Mouse (Mus musculus) macrophage (primary cell): ENCODE results near the gene Gm20852. TPM values are rescaled to one million over a fixed set of nuclear protein-coding genes. Genes with fewer than 3 reads are reported as not detected.
"Not testable (repeated sequence)": the region's sequence is repeated elsewhere in the genome, so short reads cannot be mapped to it uniquely, and the experiment has no call there.

Experiments used
- H3K27ac ChIP-seq: fragments of 350-480 bp; formaldehyde crosslinking; 2 replicates; pipeline ENCODE4 v1.9.0; 2021
- H3K36me3 ChIP-seq: fragments of 350-480 bp; formaldehyde crosslinking; 2 replicates; pipeline ENCODE4 v1.9.0; 2021; ENCODE audit errors: inconsistent target
- H3K4me3 ChIP-seq: fragments of 350-480 bp; formaldehyde crosslinking; 2 replicates; pipeline ENCODE4 v1.9.0; 2021; ENCODE audit errors: inconsistent target
- H3K79me2 ChIP-seq: fragments of 350-480 bp; formaldehyde crosslinking; 2 replicates; pipeline ENCODE4 v1.9.0; 2021; ENCODE audit errors: inconsistent target
- WGBS: methylation state at CpG from one replicate; pipeline ENCODE4 v1.1.7; 2026; ENCODE audit warnings: inconsistent platforms; ENCODE audit not compliant: missing documents; 5-methylcytosine and 5-hydroxymethylcytosine counted together
- polyA plus RNA-seq: library from polyadenylated mRNA; stranded (reverse); fragments of 250-400 nt; gene quantifications from 3 replicates; pipeline ENCODE4 v1.2.4, GENCODE M21; 2018; ENCODE audit warnings: inconsistent platforms
- total RNA-seq, 78 experiments: library from RNA; depleted of rRNA; stranded (reverse); fragments of 250-400 nt; gene quantifications; 1 replicate in 9 of 78; 2 replicates in 24 of 78; 3 replicates in 43 of 78; 4 replicates in 2 of 78; pipeline ENCODE4 v1.2.4; 2018; ENCODE audit warnings: inconsistent platforms in 56 of 78

Gm20852 gene
- not detected for total RNA-seq (2018; cell fraction: chromatin; rRNA removed)
- not detected for total RNA-seq (2018; cell fraction: cytosol; rRNA removed)
- total RNA-seq (2018; cell fraction: nucleus; rRNA removed): not detected
- not detected in 3 replicates for polyA plus RNA-seq

GRCm38 (mm10) chrY:66742023-66742422 lies at the start of gene Gm20852:
TSS of gene Gm20852 (minus strand) at chrY:66742123.
- H3K4me3 ChIP-seq, H3K27ac ChIP-seq, H3K79me2 ChIP-seq, H3K36me3 ChIP-seq: not testable (repeated sequence)
- WGBS: no CpG with 5 or more reads among the region's 4 CpGs
